Mouse (Mus musculus): Measurements from ENCODE around the gene Gstp1.
"Not testable (repeated sequence)": the region's sequence is repeated elsewhere in the genome, so short reads cannot be mapped to it uniquely, and the experiment has no call there.

GRCm38 (mm10) chr19:4041500-4041899 is 3.7 kb upstream of the Gstp1 start:
- not testable (repeated sequence) for TF ChIP-seq GATA1 (IDR thresholded peaks at IDR 0.05; ENCODE audit: borderline replicate concordance, low read length); FLI1 (IDR thresholded peaks at IDR 0.05; ENCODE audit: low read length)

Data from megakaryocyte, embryonic 14.5 days (primary cell).